Mouse (Mus musculus) spleen, embryonic (tissue): ENCODE results near the gene Ing2.

Experiments used
- CTCF ChIA-PET: fragments of 350-600 bp; sonication (Branson Sonifier 250); formaldehyde crosslinking; loops from one replicate; lab custom pipeline; 2022; lab: Charles Lee

Ing2 gene

GRCm38 (mm10) chr8:47674777-47675710, at the start of gene Ing2:
Gene Ing2 (minus strand): TSS chr8:47675556.
- CTCF ChIA-PET, result interaction anchor here (1.2 kb wide), 1 partner anchor 12 kb away, joined by 27 read pairs; no protein-coding TSS in a partner anchor

GRCm38 (mm10) chr8:47721609-47722008, 46.3 kb upstream of the Ing2 start:
- CTCF ChIA-PET, result no interaction called here

GRCm38 (mm10) chr8:47718641-47719040, 43.3 kb upstream of the Ing2 start:
- CTCF ChIA-PET, result no interaction called here

- CTCF ChIA-PET, result no interaction called here
Measured at GRCm38 (mm10) chr8:47713761-47714745, 38.7 kb upstream of the Ing2 start, which contains the start of gene Cdkn2aip. Gene Cdkn2aip (minus strand): TSS chr8:47713932.

- CTCF ChIA-PET, result no interaction called here
Measured at GRCm38 (mm10) chr8:47713171-47713663, 37.9 kb upstream of the Ing2 start.

- CTCF ChIA-PET, result no interaction called here
Measured at GRCm38 (mm10) chr8:47708106-47708505, 32.8 kb upstream of the Ing2 start.

GRCm38 (mm10) chr8:47706746-47707145, 31.4 kb upstream of the Ing2 start:
- CTCF ChIA-PET, result no interaction called here

GRCm38 (mm10) chr8:47702333-47702732, 27.0 kb upstream of the Ing2 start:
- CTCF ChIA-PET, result no interaction called here

- CTCF ChIA-PET, result interaction anchor here (0.7 kb wide), 1 partner anchor 1016 kb away, joined by 12 read pairs; no protein-coding TSS in a partner anchor
Measured at GRCm38 (mm10) chr8:47697696-47698095, 22.3 kb upstream of the Ing2 start.

GRCm38 (mm10) chr8:47695431-47696105, 20.2 kb upstream of the Ing2 start:
- CTCF ChIA-PET, result no interaction called here

- CTCF ChIA-PET, result interaction anchor here (0.7 kb wide), 1 partner anchor 45 kb away, joined by 6 read pairs; no protein-coding TSS in a partner anchor
Measured at GRCm38 (mm10) chr8:47693119-47693518, 17.8 kb upstream of the Ing2 start.

- CTCF ChIA-PET, result no interaction called here
Measured at GRCm38 (mm10) chr8:47691831-47692230, 16.5 kb upstream of the Ing2 start.

- CTCF ChIA-PET, result no interaction called here
Measured at GRCm38 (mm10) chr8:47691303-47691702, 15.9 kb upstream of the Ing2 start.

GRCm38 (mm10) chr8:47690674-47691078, 15.3 kb upstream of the Ing2 start:
- CTCF ChIA-PET, result interaction anchor here (0.5 to 0.9 kb wide), 2 partner anchors 10 to 15 kb away, joined by 3 to 13 read pairs; no protein-coding TSS in a partner anchor

GRCm38 (mm10) chr8:47689704-47690326, 14.5 kb upstream of the Ing2 start:
- CTCF ChIA-PET, result no interaction called here

GRCm38 (mm10) chr8:47684441-47684840, 9.1 kb upstream of the Ing2 start:
- CTCF ChIA-PET, result no interaction called here

- CTCF ChIA-PET, result no interaction called here
Measured at GRCm38 (mm10) chr8:47683994-47684393, 8.6 kb upstream of the Ing2 start.

- CTCF ChIA-PET, result no interaction called here
Measured at GRCm38 (mm10) chr8:47680306-47680705, 5.0 kb upstream of the Ing2 start.

- CTCF ChIA-PET, result interaction anchor here (0.8 kb wide), 1 partner anchor 1628 kb away, joined by 3 read pairs; no protein-coding TSS in a partner anchor
Measured at GRCm38 (mm10) chr8:47679603-47680002, 4.2 kb upstream of the Ing2 start.

GRCm38 (mm10) chr8:47676631-47677030, 1.3 kb upstream of the Ing2 start:
- CTCF ChIA-PET, result interaction anchor here (0.6 to 1.2 kb wide), 2 partner anchors 13 to 14 kb away, joined by 13 to 27 read pairs; no protein-coding TSS in a partner anchor
